Mouse (Mus musculus): ENCODE results near the gene Acsl1. TPM values are rescaled to one million over a fixed set of nuclear protein-coding genes. Genes with fewer than 3 reads are reported as not detected.

The Acsl1 gene
- 10 to 100 TPM; 41.4 to 45.8 TPM for total RNA-seq (2021)
- long read RNA-seq, experiment 1, transcript Acsl1-201 (21 exons, 3,897 nt) = major isoform, 22 of 33 reads
- long read RNA-seq, experiment 1, partial matches to known transcripts = 2 of 33 reads
- long read RNA-seq, experiment 1, other reads (novel, unspliced or antisense) = 8 of 33 reads
- long read RNA-seq, experiment 2, transcript Acsl1-201 (21 exons, 3,897 nt) = major isoform, 24 of 35 reads
- long read RNA-seq, experiment 2, partial matches to known transcripts = 2 of 35 reads
- long read RNA-seq, experiment 2, other reads (novel, unspliced or antisense) = 9 of 35 reads

- intact Hi-C loops (cut with DNase I) = loop anchor here (5.0 kb wide), 2 partner anchors 61 to 874 kb away; no protein-coding TSS in a partner anchor
- DNase-seq (ENCODE audit: extremely low spot score in 1 of 2, low spot score in 2 of 2) = peak; percentile 96 to 97
- Histone ChIP-seq H3K27ac (peak within 1 kb of the TSS; percentile 95), H3K4me3 (peak within 1 kb of the TSS; percentile 67)
- TF ChIP-seq CTCF (IDR thresholded peaks at IDR 0.05) = no peak
Measured at GRCm38 (mm10) chr8:46470792-46471781, at the start of gene Acsl1. Gene Acsl1, plus strand, starts transcription at chr8:46471037.

- TF ChIP-seq CTCF (IDR thresholded peaks at IDR 0.05) = no peak
- Histone ChIP-seq H3K27ac (no peak overlapping the region), H3K4me3 (no peak overlapping the region)
- no peak for DNase-seq (ENCODE audit: extremely low spot score in 1 of 2, low spot score in 2 of 2)
- intact Hi-C loops (cut with DNase I) = no loop called here
Measured at GRCm38 (mm10) chr8:46421515-46421914, 49.3 kb upstream of the Acsl1 start.

- no peak for TF ChIP-seq CTCF (IDR thresholded peaks at IDR 0.05)
- no peak overlapping the region for H3K27ac ChIP-seq
- intact Hi-C loops (cut with DNase I) = no loop called here
- no peak overlapping the region for H3K4me3 ChIP-seq
- no peak for DNase-seq (ENCODE audit: extremely low spot score in 1 of 2, low spot score in 2 of 2)
Measured at GRCm38 (mm10) chr8:46427940-46428339, 42.9 kb upstream of the Acsl1 start.

GRCm38 (mm10) chr8:46429871-46430270 is 41.0 kb upstream of the Acsl1 start:
- Histone ChIP-seq H3K4me3 (no peak overlapping the region), H3K27ac (peak overlapping the region; percentile 80)
- intact Hi-C loops (cut with DNase I) = no loop called here
- no peak for TF ChIP-seq CTCF (IDR thresholded peaks at IDR 0.05)
- peak; percentile 61 to 62 for DNase-seq (ENCODE audit: extremely low spot score in 1 of 2, low spot score in 2 of 2)

GRCm38 (mm10) chr8:46431921-46432320 is 38.9 kb upstream of the Acsl1 start:
- DNase-seq (ENCODE audit: extremely low spot score in 1 of 2, low spot score in 2 of 2) = no peak
- TF ChIP-seq CTCF (IDR thresholded peaks at IDR 0.05) = no peak
- Histone ChIP-seq H3K27ac (no peak overlapping the region), H3K4me3 (no peak overlapping the region)
- intact Hi-C loops (cut with DNase I) = no loop called here

GRCm38 (mm10) chr8:46432581-46432980 is 38.3 kb upstream of the Acsl1 start:
- DNase-seq (ENCODE audit: extremely low spot score in 1 of 2, low spot score in 2 of 2) = no peak
- no peak overlapping the region for H3K27ac ChIP-seq
- intact Hi-C loops (cut with DNase I) = no loop called here
- TF ChIP-seq CTCF (IDR thresholded peaks at IDR 0.05) = no peak
- H3K4me3 ChIP-seq = no peak overlapping the region

GRCm38 (mm10) chr8:46433656-46434055 is 37.2 kb upstream of the Acsl1 start:
- H3K27ac ChIP-seq = no peak overlapping the region
- DNase-seq (ENCODE audit: extremely low spot score in 1 of 2, low spot score in 2 of 2) = no peak
- intact Hi-C loops (cut with DNase I) = no loop called here
- no peak for TF ChIP-seq CTCF (IDR thresholded peaks at IDR 0.05)
- no peak overlapping the region for H3K4me3 ChIP-seq

GRCm38 (mm10) chr8:46438491-46438890 is 32.3 kb upstream of the Acsl1 start:
- H3K27ac ChIP-seq = no peak overlapping the region
- no peak for DNase-seq (ENCODE audit: extremely low spot score in 1 of 2, low spot score in 2 of 2)
- intact Hi-C loops (cut with DNase I) = no loop called here
- H3K4me3 ChIP-seq = no peak overlapping the region
- no peak for TF ChIP-seq CTCF (IDR thresholded peaks at IDR 0.05)

GRCm38 (mm10) chr8:46445964-46446915 is 24.6 kb upstream of the Acsl1 start:
- TF ChIP-seq CTCF (IDR thresholded peaks at IDR 0.05) = no peak
- Histone ChIP-seq H3K4me3 (no peak overlapping the region), H3K27ac (no peak overlapping the region)
- DNase-seq (ENCODE audit: extremely low spot score in 1 of 2, low spot score in 2 of 2) = no peak
- intact Hi-C loops (cut with DNase I) = no loop called here

- DNase-seq (ENCODE audit: extremely low spot score in 1 of 2, low spot score in 2 of 2) = no peak
- Histone ChIP-seq H3K27ac (no peak overlapping the region), H3K4me3 (no peak overlapping the region)
- intact Hi-C loops (cut with DNase I) = no loop called here
- TF ChIP-seq CTCF (IDR thresholded peaks at IDR 0.05) = no peak
Measured at GRCm38 (mm10) chr8:46447334-46447733, 23.5 kb upstream of the Acsl1 start.

- no peak for DNase-seq (ENCODE audit: extremely low spot score in 1 of 2, low spot score in 2 of 2)
- H3K27ac ChIP-seq = no peak overlapping the region
- no peak for TF ChIP-seq CTCF (IDR thresholded peaks at IDR 0.05)
- intact Hi-C loops (cut with DNase I) = no loop called here
- H3K4me3 ChIP-seq = no peak overlapping the region
Measured at GRCm38 (mm10) chr8:46448606-46449005, 22.2 kb upstream of the Acsl1 start.
